Mouse (Mus musculus) E14TG2a.4 (cell line): Measurements from ENCODE around the gene Nlgn2.

ENCODE experiments used
- CTCF ChIP-seq: conservative IDR thresholded peaks from 2 replicates; pipeline ENCODE4 v1.5.1; 2014; ENCODE audit warnings: low read length
- NANOG ChIP-seq: IDR thresholded peaks from 2 replicates; pipeline ENCODE4 v1.6.1; 2014; ENCODE audit warnings: borderline replicate concordance, low read length, mixed read lengths
- POU5F1 ChIP-seq: IDR thresholded peaks from 2 replicates; pipeline ENCODE4 v1.6.1; 2014; ENCODE audit warnings: low read length, borderline replicate concordance

DNA sequence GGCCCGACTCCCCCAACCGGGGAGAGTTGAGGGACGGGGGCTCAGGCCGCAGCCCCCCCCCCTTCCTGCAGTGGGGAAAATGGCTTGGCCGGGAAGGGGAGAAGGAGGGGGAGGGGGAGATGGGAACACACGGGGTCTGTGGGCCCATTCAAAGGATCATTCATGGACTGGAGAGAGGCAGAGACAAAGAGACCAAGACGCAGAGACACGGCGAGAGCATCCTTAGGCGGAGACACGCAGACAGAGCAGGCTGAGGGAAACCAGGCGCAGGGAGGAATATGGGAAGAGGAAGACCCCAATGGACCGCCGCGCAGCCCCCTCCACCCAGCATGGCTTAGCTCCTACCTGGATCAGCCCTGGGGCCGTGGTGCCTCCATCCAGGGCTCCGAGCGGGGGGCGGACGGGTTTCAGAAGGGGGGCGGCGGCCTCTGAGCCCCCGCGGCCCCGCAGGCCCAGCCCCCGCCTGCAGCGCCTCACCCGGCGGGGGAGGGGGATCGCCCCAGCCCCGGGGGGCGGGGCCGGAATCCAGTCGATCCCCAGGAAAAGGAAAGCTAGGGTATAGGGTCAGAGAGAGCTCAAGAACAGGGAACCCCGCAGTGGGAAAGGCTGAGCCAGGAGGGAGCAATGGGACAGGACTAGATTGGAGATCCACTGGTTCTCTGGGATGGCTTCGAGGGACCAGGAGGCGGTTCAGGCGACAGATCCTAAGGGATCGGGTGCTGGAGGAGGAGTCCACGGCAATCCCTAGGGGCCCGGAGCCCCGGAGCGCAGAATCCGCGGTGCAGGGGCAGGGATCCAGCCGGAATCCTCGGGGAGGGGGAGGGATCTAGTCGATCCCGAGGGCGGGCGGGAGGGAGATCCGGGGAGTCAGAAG lies 644 bp downstream of the Nlgn2 start:
- TF ChIP-seq CTCF, result no peak
- TF ChIP-seq NANOG, result no peak
- no peak for TF ChIP-seq POU5F1
